Mouse (Mus musculus): Measurements from ENCODE around the gene Nubp2. TPM values are rescaled to one million over a fixed set of nuclear protein-coding genes. Genes with fewer than 3 reads are reported as not detected.

Gene Nubp2
- polyA plus RNA-seq, 1 experiment, result 39.0 TPM

DNA sequence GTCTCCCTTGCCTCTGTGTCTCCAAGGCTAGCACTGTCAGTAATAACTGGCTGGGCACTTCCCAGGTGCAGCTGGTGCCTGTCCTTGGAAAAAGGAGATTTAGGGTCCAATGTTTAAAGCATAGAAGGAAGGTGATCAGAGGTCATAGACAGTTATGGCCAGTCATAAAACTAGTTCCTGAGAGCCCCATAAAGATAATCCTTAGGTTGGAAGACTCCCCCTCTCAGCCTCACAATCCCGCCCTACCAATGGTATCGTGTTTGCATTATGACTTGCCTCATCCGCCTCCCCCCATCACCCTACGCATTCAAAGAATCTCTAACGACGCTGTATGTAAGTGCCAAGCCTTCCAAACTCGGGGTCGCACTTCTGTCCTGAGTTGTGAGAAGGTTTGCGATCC is 41.6 kb downstream of the Nubp2 start:
- DNase-seq, result no peak
- Histone ChIP-seq H3K27me3 (ENCODE audit: control insufficient read depth, insufficient read depth, low read length) (no peaks in the 10 kb centered on the region), H3K4me3 (replicated peaks; ENCODE audit: insufficient read depth, low read depth, low read length) (no peak overlapping the region), H3K4me1 (ENCODE audit: control insufficient read depth, insufficient read depth, low read length) (no peaks in the 10 kb centered on the region), H3K27ac (ENCODE audit: insufficient read depth, low read length) (no peak overlapping the region)
- no peak for TF ChIP-seq CTCF (IDR thresholded peaks at IDR 0.05; ENCODE audit: borderline replicate concordance, insufficient read depth, low read depth, low read length)
- TF ChIP-seq POLR2A (IDR thresholded peaks at IDR 0.05; ENCODE audit: borderline replicate concordance, insufficient read depth, low read length), result no peak
- WGBS, result 66% methylated on average over 9 of the region's 9 CpGs

- WGBS, result 65% methylated on average over 2 of the region's 2 CpGs
- no peaks in the 10 kb centered on the region for H3K4me1 ChIP-seq (ENCODE audit: control insufficient read depth, insufficient read depth, low read length)
- TF ChIP-seq CTCF (IDR thresholded peaks at IDR 0.05; ENCODE audit: borderline replicate concordance, insufficient read depth, low read depth, low read length), result no peak
- TF ChIP-seq POLR2A (IDR thresholded peaks at IDR 0.05; ENCODE audit: borderline replicate concordance, insufficient read depth, low read length), result no peak
- DNase-seq, result no peak
- no peak overlapping the region for H3K4me3 ChIP-seq (replicated peaks; ENCODE audit: insufficient read depth, low read depth, low read length)
- no peaks in the 10 kb centered on the region for H3K27me3 ChIP-seq (ENCODE audit: control insufficient read depth, insufficient read depth, low read length)
- no peak overlapping the region for H3K27ac ChIP-seq (ENCODE audit: insufficient read depth, low read length)
Measured at GRCm38 (mm10) chr17:24842631-24843030, 43.5 kb downstream of the Nubp2 start.

- peak; percentile 51 to 58 for DNase-seq
- no peak for TF ChIP-seq POLR2A (IDR thresholded peaks at IDR 0.05; ENCODE audit: borderline replicate concordance, insufficient read depth, low read length)
- peak; percentile 70 for TF ChIP-seq CTCF (IDR thresholded peaks at IDR 0.05; ENCODE audit: borderline replicate concordance, insufficient read depth, low read depth, low read length)
- WGBS, result 39% methylated on average over 4 of the region's 4 CpGs
- no peaks in the 10 kb centered on the region for H3K4me1 ChIP-seq (ENCODE audit: control insufficient read depth, insufficient read depth, low read length)
- H3K27ac ChIP-seq (ENCODE audit: insufficient read depth, low read length), result no peak overlapping the region
- H3K4me3 ChIP-seq (replicated peaks; ENCODE audit: insufficient read depth, low read depth, low read length), result no peak overlapping the region
- no peaks in the 10 kb centered on the region for H3K27me3 ChIP-seq (ENCODE audit: control insufficient read depth, insufficient read depth, low read length)
Measured at GRCm38 (mm10) chr17:24841133-24841532, 45.0 kb downstream of the Nubp2 start.

- H3K27ac ChIP-seq (ENCODE audit: insufficient read depth, low read length), result no peak overlapping the region
- no peak overlapping the region for H3K4me3 ChIP-seq (replicated peaks; ENCODE audit: insufficient read depth, low read depth, low read length)
- no peaks in the 10 kb centered on the region for H3K27me3 ChIP-seq (ENCODE audit: control insufficient read depth, insufficient read depth, low read length)
- WGBS, result 67% methylated on average over 5 of the region's 5 CpGs
- H3K4me1 ChIP-seq (ENCODE audit: control insufficient read depth, insufficient read depth, low read length), result no peaks in the 10 kb centered on the region
- no peak for TF ChIP-seq POLR2A (IDR thresholded peaks at IDR 0.05; ENCODE audit: borderline replicate concordance, insufficient read depth, low read length)
- no peak for TF ChIP-seq CTCF (IDR thresholded peaks at IDR 0.05; ENCODE audit: borderline replicate concordance, insufficient read depth, low read depth, low read length)
- DNase-seq, result no peak
Measured at GRCm38 (mm10) chr17:24840341-24840740, 45.8 kb downstream of the Nubp2 start.

GRCm38 (mm10) chr17:24839842-24840241 is 46.3 kb downstream of the Nubp2 start, which contains the start of gene Hagh:
Gene Hagh, plus strand, starts transcription at chr17:24840143.
- DNase-seq, result no peak
- H3K4me1 ChIP-seq (ENCODE audit: control insufficient read depth, insufficient read depth, low read length), result no peaks in the 10 kb centered on the region
- TF ChIP-seq POLR2A (IDR thresholded peaks at IDR 0.05; ENCODE audit: borderline replicate concordance, insufficient read depth, low read length), result no peak
- no peak for TF ChIP-seq CTCF (IDR thresholded peaks at IDR 0.05; ENCODE audit: borderline replicate concordance, insufficient read depth, low read depth, low read length)
- 68% methylated on average over 8 of the region's 8 CpGs for WGBS
- no peaks in the 10 kb centered on the region for H3K27me3 ChIP-seq (ENCODE audit: control insufficient read depth, insufficient read depth, low read length)
- no peak within 1 kb of the TSS for H3K27ac ChIP-seq (ENCODE audit: insufficient read depth, low read length)
- H3K4me3 ChIP-seq (replicated peaks; ENCODE audit: insufficient read depth, low read depth, low read length), result no peak within 1 kb of the TSS

Other genes starting within 250 kb of the Nubp2 start
- 140 and 146 TPM in 2 replicates for gene Slc9a3r2, start 236.0 kb downstream of the Nubp2 start, polyA plus RNA-seq (2012; rRNA removed)
- not detected in 2 replicates for gene Npw, start 227.9 kb downstream of the Nubp2 start, polyA plus RNA-seq (2012; rRNA removed)
- gene Zfp598, start 216.7 kb downstream of the Nubp2 start, polyA plus RNA-seq (2012; rRNA removed), result 92.6 and 98.6 TPM in 2 replicates
- 130 and 132 TPM in 2 replicates for gene Syngr3, start 196.4 kb downstream of the Nubp2 start, polyA plus RNA-seq (2012; rRNA removed)
- gene Gfer, start 190.2 kb downstream of the Nubp2 start, polyA plus RNA-seq (2012; rRNA removed), result 26.7 and 30.9 TPM in 2 replicates
- 7.3 and 7.4 TPM in 2 replicates for gene Noxo1, start 190.1 kb downstream of the Nubp2 start, polyA plus RNA-seq (2012; rRNA removed)
- gene Tbl3, start 178.7 kb downstream of the Nubp2 start, polyA plus RNA-seq (2012; rRNA removed), result 60.6 and 62.4 TPM in 2 replicates
- 0.18 and 0.57 TPM in 2 replicates for gene Rnf151, start 168.3 kb downstream of the Nubp2 start, polyA plus RNA-seq (2012; rRNA removed)
- 577 and 621 TPM in 2 replicates for gene Rps2, start 168.2 kb downstream of the Nubp2 start, polyA plus RNA-seq (2012; rRNA removed)
- 548 and 613 TPM in 2 replicates for gene Ndufb10, start 161.9 kb downstream of the Nubp2 start, polyA plus RNA-seq (2012; rRNA removed)
- 0.67 and 0.70 TPM in 2 replicates for gene Rpl3l, start 158.5 kb downstream of the Nubp2 start, polyA plus RNA-seq (2012; rRNA removed)
- gene Msrb1, start 149.7 kb downstream of the Nubp2 start, polyA plus RNA-seq (2012; rRNA removed), result 63.3 and 66.8 TPM in 2 replicates
- 0.80 and 1.0 TPM in 2 replicates for gene Hs3st6, start 133.4 kb downstream of the Nubp2 start, polyA plus RNA-seq (2012; rRNA removed)
- gene Meiob, start 82.1 kb downstream of the Nubp2 start, polyA plus RNA-seq (2012; rRNA removed), result not detected in 2 replicates
- gene Hagh, start 46.2 kb downstream of the Nubp2 start, polyA plus RNA-seq (2012; rRNA removed), result 195 and 209 TPM in 2 replicates
- 31.1 and 33.4 TPM in 2 replicates for gene Fahd1, start 36.0 kb downstream of the Nubp2 start, polyA plus RNA-seq (2012; rRNA removed)
- 0.11 and 0.27 TPM in 2 replicates for gene Igfals, start 20.4 kb downstream of the Nubp2 start, polyA plus RNA-seq (2012; rRNA removed)
- 124 and 138 TPM in 2 replicates for gene Spsb3, start 294 bp upstream of the Nubp2 start, polyA plus RNA-seq (2012; rRNA removed)
- 57.3 and 62.7 TPM in 2 replicates for gene Eme2, start 8.7 kb upstream of the Nubp2 start, polyA plus RNA-seq (2012; rRNA removed)
- 147 and 149 TPM in 2 replicates for gene Mrps34, start 8.8 kb upstream of the Nubp2 start, polyA plus RNA-seq (2012; rRNA removed)
- gene Nme3, start 10.2 kb upstream of the Nubp2 start, polyA plus RNA-seq (2012; rRNA removed), result 99.0 and 109 TPM in 2 replicates
- gene Mapk8ip3, start 50.6 kb upstream of the Nubp2 start, polyA plus RNA-seq (2012; rRNA removed), result 358 and 363 TPM in 2 replicates
- gene Jpt2, start 74.3 kb upstream of the Nubp2 start, polyA plus RNA-seq (2012; rRNA removed), result 10.6 and 12.3 TPM in 2 replicates
- 19.8 and 21.3 TPM in 2 replicates for gene Cramp1l, start 129.4 kb upstream of the Nubp2 start, polyA plus RNA-seq (2012; rRNA removed)
- gene Ift140, start 129.7 kb upstream of the Nubp2 start, polyA plus RNA-seq (2012; rRNA removed), result 18.0 and 19.2 TPM in 2 replicates
- gene Tmem204, start 197.2 kb upstream of the Nubp2 start, polyA plus RNA-seq (2012; rRNA removed), result 20.4 and 22.8 TPM in 2 replicates
- 39.5 and 43.7 TPM in 2 replicates for gene Telo2, start 229.6 kb upstream of the Nubp2 start, polyA plus RNA-seq (2012; rRNA removed)
- gene Ptx4, start 234.4 kb upstream of the Nubp2 start, polyA plus RNA-seq (2012; rRNA removed), result 0.11 TPM in 1 of 2 replicates, not detected in the other
- 50.3 and 52.7 TPM in 2 replicates for gene Clcn7, start 247.0 kb upstream of the Nubp2 start, polyA plus RNA-seq (2012; rRNA removed)

All from cerebellum, adult 2 months (tissue).